Mouse (Mus musculus) liver, adult 2 months (tissue): ENCODE data around the gene Gm10401. TPM values are rescaled to one million over a fixed set of nuclear protein-coding genes. Genes with fewer than 3 reads are reported as not detected.
A peak's percentile ranks its signal among the peaks of the same experiment; 100 is the strongest.

Experiments used
- DNase-seq: peaks from one replicate; pipeline ENCODE4 v3.0.0-alpha.2; 2011; ENCODE audit warnings: low read depth, low spot score; ENCODE audit errors: extremely low read depth
- H3K27ac ChIP-seq: fragments of 200-500 bp; replicated peaks from 2 replicates; pipeline ENCODE4 v1.5.1; 2012; ENCODE audit warnings: low read depth, mild to moderate bottlenecking, control low read depth, inconsistent platforms, low read length; ENCODE audit not compliant: insufficient read depth
- H3K27me3 ChIP-seq: fragments of 200-500 bp; 2 replicates; pipeline ENCODE4 v1.6.1; 2012; ENCODE audit warnings: mild to moderate bottlenecking, moderate library complexity, low read length, inconsistent platforms; ENCODE audit not compliant: control insufficient read depth, insufficient read depth
- H3K36me3 ChIP-seq: fragments of 200-500 bp; 2 replicates; pipeline ENCODE4 v1.6.1; 2012; ENCODE audit warnings: low read length, inconsistent platforms; ENCODE audit not compliant: control insufficient read depth, insufficient read depth
- H3K4me1 ChIP-seq: fragments of 200-500 bp; 2 replicates; pipeline ENCODE4 v1.6.1; 2011; ENCODE audit warnings: low read length; ENCODE audit not compliant: control insufficient read depth, insufficient read depth
- H3K4me3 ChIP-seq: fragments of 200-500 bp; 2 replicates; pipeline ENCODE4 v1.5.1; 2011; ENCODE audit warnings: low read depth, mild to moderate bottlenecking, control low read depth, low read length, moderate library complexity; ENCODE audit not compliant: insufficient read depth
- H3K79me2 ChIP-seq: fragments of 200-500 bp; 2 replicates; pipeline ENCODE4 v1.6.1; 2012; ENCODE audit warnings: inconsistent platforms, mild to moderate bottlenecking, low read length, moderate library complexity; ENCODE audit not compliant: control insufficient read depth, insufficient read depth
- H3K9ac ChIP-seq: fragments of 200-500 bp; 2 replicates; pipeline ENCODE4 v1.6.1; 2012; ENCODE audit warnings: low read depth, mild to moderate bottlenecking, control low read depth, inconsistent platforms, low read length
- CTCF ChIP-seq: fragments of 200-500 bp; IDR thresholded peaks from 2 replicates; pipeline ENCODE4 v1.5.1; 2011; ENCODE audit warnings: low read depth, low read length, control low read depth
- POLR2A ChIP-seq: fragments of 200-500 bp; IDR thresholded peaks from 2 replicates; pipeline ENCODE4 v1.6.1; 2011; ENCODE audit warnings: low read length, control low read depth; ENCODE audit not compliant: insufficient read depth; ENCODE audit errors: extremely low read depth
- WGBS: fragments of 180-500 bp; shearing (Covaris S2); methylation state at CpG from one replicate; pipeline ENCODE4 v1.1.7; 2018; 5-methylcytosine and 5-hydroxymethylcytosine counted together
- polyA plus RNA-seq: library from polyadenylated mRNA; depleted of rRNA; stranded (reverse); fragments of >200 nt; gene quantifications from 2 replicates; pipeline ENCODE4 v1.2.3, GENCODE M21; 2012
- total RNA-seq: library from RNA; depleted of rRNA; stranded (reverse); fragments of >200 nt; gene quantifications from 2 replicates; pipeline ENCODE4 v1.2.3, GENCODE M21; 2014

Gene Gm10401
- total and polyA plus RNA-seq, 2 experiments, result 0.17 TPM; not detected in 1

DNA sequence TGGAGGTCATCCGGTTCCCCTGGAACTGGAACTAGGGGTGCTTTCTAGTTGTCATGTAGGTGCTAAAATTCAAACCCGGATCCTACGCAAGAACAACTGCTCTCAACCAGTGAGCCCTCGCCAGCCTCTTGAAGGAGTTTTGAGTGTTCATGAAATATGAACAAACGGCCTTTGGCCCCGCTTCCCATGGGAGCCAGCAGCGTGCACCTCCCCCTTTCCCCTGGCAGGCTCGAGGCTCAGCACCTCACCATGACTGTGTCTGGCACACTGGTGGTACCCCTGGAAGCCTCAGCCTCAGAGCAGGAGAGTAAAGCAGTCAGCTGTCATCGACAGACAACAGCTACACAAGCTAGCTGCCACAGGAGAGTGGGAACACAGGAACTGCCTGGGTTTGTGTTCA is 1.9 kb upstream of the Gm10401 start:
- peak overlapping the region; percentile 78 for H3K27ac ChIP-seq

DNA sequence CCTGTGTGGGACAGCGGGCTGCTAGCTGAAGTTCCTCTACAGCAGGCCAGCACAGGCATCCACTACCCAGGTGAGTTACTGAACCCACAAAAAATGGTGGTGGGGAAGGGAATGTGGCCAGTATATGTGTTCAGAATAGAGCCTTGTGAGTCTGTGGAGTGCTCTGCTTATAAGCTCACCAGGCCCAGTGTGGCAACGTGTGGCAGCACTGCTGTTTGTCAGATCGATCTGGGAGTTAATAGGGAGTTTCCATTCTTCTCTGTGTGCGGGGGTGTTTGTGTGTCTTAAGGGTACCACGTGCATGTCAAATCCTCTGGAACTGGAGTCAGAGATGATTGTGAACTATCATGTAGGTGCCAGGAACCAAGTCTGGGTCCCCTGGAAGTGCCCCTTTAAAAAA is 1.4 kb upstream of the Gm10401 start:
- TF ChIP-seq CTCF, result no peak
- no peak for TF ChIP-seq POLR2A
- Histone ChIP-seq H3K4me1 (peaks cover 29% of the 10 kb centered on the region), H3K79me2 (no peaks in the 10 kb centered on the region), H3K36me3 (peaks cover 7% of the 10 kb centered on the region; the same call in 1 of the 2 replicates), H3K4me3 (no peak overlapping the region), H3K9ac (0 out of 2 replicates have a peak overlapping the region, but pooled peaks have one; percentile 18), H3K27ac (peak overlapping the region; percentile 78), H3K27me3 (no peaks in the 10 kb centered on the region)
- peak; percentile 81 for DNase-seq
- 38% methylated on average over 5 of the region's 5 CpGs for WGBS

More for the DNA sequence above, 1.9 kb upstream of the Gm10401 start:
- Histone ChIP-seq H3K4me1 (peaks cover 29% of the 10 kb centered on the region), H3K27me3 (no peaks in the 10 kb centered on the region), H3K4me3 (no peak overlapping the region), H3K36me3 (peaks cover 6% of the 10 kb centered on the region; the same call in 1 of the 2 replicates), H3K79me2 (no peaks in the 10 kb centered on the region), H3K9ac (peak overlapping the region; percentile 19)
- peak; percentile 63 for DNase-seq
- 26% methylated on average over 9 of the region's 9 CpGs for WGBS
- TF ChIP-seq CTCF (no peak), POLR2A (no peak)

DNA sequence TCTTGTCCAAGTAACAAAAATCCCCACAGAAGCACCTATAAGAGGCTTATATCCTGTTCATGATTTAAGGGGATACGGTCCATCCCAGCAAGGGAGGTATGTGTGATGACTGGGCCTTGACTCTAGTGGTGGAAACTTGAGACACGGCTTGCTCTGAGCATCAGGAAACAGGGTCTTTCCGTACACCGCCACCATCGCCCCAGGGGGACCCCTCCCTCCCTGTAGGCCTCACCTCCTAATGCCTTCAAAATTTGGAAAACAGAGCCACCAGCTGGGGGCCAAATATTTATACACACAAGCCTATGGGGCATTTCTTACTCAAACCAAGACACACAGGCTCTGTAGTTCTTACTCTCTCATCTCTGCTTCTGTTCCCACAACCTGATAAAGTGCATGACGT is 6.3 kb downstream of the Gm10401 start:
- no peak overlapping the region for H3K9ac ChIP-seq
- DNase-seq, result no peak
- H3K4me3 ChIP-seq, result no peak overlapping the region
- H3K27me3 ChIP-seq, result no peaks in the 10 kb centered on the region
- H3K4me1 ChIP-seq, result no peaks in the 10 kb centered on the region
- H3K36me3 ChIP-seq, result peaks cover 20% of the 10 kb centered on the region
- 0 out of 2 replicates have a peak, but pooled peaks cover 4% of the 10 kb centered on the region for H3K79me2 ChIP-seq
- TF ChIP-seq POLR2A (no peak), CTCF (no peak)
- no peak overlapping the region for H3K27ac ChIP-seq
- WGBS, result 94% methylated on average over 6 of the region's 6 CpGs

DNA sequence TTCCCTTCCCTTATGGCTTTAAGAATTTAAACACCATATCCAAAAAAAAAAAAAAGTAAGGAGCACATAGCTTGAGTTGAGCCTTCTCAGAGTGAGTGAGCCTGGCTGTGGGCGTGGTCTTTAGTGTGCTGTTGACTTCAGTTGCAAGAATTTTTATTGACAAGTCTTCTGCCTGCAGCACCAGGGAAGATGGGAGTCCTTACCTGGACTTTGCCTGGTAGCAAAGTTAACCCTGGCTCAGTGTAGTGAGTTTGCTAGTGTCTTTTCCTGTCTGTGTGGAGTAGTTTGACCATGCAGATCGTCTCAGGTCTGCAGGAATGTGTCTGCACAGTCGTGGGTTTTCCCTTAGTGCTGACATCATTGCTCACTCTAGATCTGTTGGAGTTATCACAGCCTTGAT is 7.1 kb downstream of the Gm10401 start:
- H3K36me3 ChIP-seq, result peaks cover 24% of the 10 kb centered on the region
- no peak overlapping the region for H3K9ac ChIP-seq
- DNase-seq, result peak; percentile 59
- H3K4me1 ChIP-seq, result no peaks in the 10 kb centered on the region
- TF ChIP-seq POLR2A (no peak), CTCF (no peak)
- H3K27me3 ChIP-seq, result no peaks in the 10 kb centered on the region
- no peak overlapping the region for H3K4me3 ChIP-seq
- 25% methylated on average over 3 of the region's 3 CpGs for WGBS
- no peak overlapping the region for H3K27ac ChIP-seq
- peaks cover 4% of the 10 kb centered on the region; the same call in 1 of the 2 replicates for H3K79me2 ChIP-seq

DNA sequence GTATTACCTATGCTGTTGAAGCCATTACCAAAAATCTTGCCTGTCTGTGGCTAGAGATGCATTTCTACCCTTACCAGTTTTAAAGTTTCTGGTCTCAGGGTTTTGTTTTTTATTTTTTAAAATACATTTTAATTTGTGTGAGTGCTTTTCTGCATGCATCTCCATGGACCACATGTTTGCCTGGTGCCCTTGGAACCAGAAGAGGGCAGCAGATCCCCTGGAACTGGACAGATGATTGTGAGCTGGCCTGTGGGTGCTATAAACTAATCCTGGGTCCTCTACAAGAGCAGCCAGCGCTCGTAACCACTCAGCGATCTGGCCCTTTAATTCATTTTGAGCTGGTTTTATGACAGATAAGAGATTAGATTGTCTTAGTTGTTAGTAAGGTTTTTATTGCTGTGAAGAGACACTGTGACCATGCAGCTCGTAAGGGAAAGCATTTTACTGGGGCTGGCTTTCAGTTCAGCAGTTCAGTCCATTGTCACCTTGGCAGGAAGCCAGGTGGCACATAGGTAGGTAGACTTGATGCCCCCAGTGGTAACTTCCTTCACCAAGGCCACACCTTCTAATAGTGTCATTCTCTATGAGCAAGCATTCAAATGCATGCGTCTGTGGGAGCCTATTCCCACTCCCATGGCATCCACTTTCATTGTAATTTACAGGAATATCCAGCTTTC is 8.4 kb downstream of the Gm10401 start:
- H3K36me3 ChIP-seq, result peaks cover 29% of the 10 kb centered on the region
- no peaks in the 10 kb centered on the region for H3K27me3 ChIP-seq
- H3K79me2 ChIP-seq, result peaks cover 6% of the 10 kb centered on the region; the same call in 1 of the 2 replicates
- H3K4me3 ChIP-seq, result no peak overlapping the region
- H3K4me1 ChIP-seq, result no peaks in the 10 kb centered on the region
- no peak for DNase-seq
- TF ChIP-seq CTCF (peak; percentile 26; the same call in 1 of the 2 replicates), POLR2A (no peak)
- 91% methylated on average over 5 of the region's 5 CpGs for WGBS
- H3K9ac ChIP-seq, result no peak overlapping the region
- no peak overlapping the region for H3K27ac ChIP-seq

DNA sequence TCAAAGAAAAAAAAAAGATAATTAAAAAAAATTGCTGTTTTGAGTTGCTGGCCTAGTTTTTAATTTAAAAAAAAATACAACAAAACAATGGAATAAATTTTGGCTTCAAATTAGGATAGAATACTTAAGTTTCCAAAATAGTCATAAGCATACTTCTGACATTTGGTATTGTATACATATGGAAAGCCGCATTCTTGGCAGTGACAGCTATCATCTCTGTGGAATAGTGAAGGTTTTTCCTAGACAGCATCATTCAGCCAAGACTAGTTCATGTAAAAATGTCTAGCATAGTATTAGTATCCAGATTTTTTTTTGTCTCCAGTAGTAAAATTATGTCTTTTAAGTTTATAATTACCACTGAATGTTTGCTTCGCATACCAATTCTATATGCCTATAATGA is 12.4 kb downstream of the Gm10401 start:
- H3K27ac ChIP-seq, result no peak overlapping the region
- DNase-seq, result no peak
- WGBS, result over 99% methylated on average over 2 of the region's 2 CpGs
- no peak for TF ChIP-seq CTCF
- TF ChIP-seq POLR2A, result no peak
- no peak overlapping the region for H3K4me3 ChIP-seq
- H3K36me3 ChIP-seq, result peaks cover 41% of the 10 kb centered on the region
- H3K4me1 ChIP-seq, result no peaks in the 10 kb centered on the region
- H3K79me2 ChIP-seq, result peaks cover 6% of the 10 kb centered on the region; the same call in 1 of the 2 replicates
- H3K9ac ChIP-seq, result no peak overlapping the region
- H3K27me3 ChIP-seq, result no peaks in the 10 kb centered on the region
